Mouse (Mus musculus) liver, embryonic 13.5 days (tissue): ENCODE measurements around the gene Rmnd1. TPM values are rescaled to one million over a fixed set of nuclear protein-coding genes. Genes with fewer than 3 reads are reported as not detected.

Experiments used
- ATAC-seq: fragments of 200-750 bp; cut with Nextera tagmentation; 2 replicates; pipeline ENCODE4 v1.8.0; 2017; ENCODE audit warnings: low read depth, mild to moderate bottlenecking, moderate number of reproducible peaks, moderate library complexity
- DNase-seq: peaks from one replicate; pipeline ENCODE4 v3.0.0; 2022
- H3K27ac ChIP-seq: fragments of 300-500 bp; sonication (generic); 2 replicates; pipeline ENCODE4 v1.5.1; 2015; ENCODE audit warnings: moderate library complexity, mild to moderate bottlenecking, inconsistent platforms
- H3K27me3 ChIP-seq: fragments of 300-500 bp; sonication (generic); 2 replicates; pipeline ENCODE4 v1.6.1; 2015; ENCODE audit warnings: mild to moderate bottlenecking, inconsistent platforms
- H3K36me3 ChIP-seq: fragments of 300-500 bp; sonication (generic); 2 replicates; pipeline ENCODE4 v1.6.1; 2015; ENCODE audit warnings: mild to moderate bottlenecking, inconsistent platforms
- H3K4me1 ChIP-seq: fragments of 300-500 bp; sonication (generic); replicated peaks from 2 replicates; pipeline ENCODE4 v1.6.1; 2015; ENCODE audit warnings: inconsistent platforms
- H3K4me2 ChIP-seq: fragments of 300-500 bp; sonication (generic); 2 replicates; pipeline ENCODE4 v1.6.1; 2015; ENCODE audit warnings: inconsistent platforms, mild to moderate bottlenecking, moderate library complexity
- H3K4me3 ChIP-seq: fragments of 300-500 bp; sonication (generic); replicated peaks from 2 replicates; pipeline ENCODE4 v1.5.1; 2015; ENCODE audit warnings: mild to moderate bottlenecking, inconsistent platforms
- H3K9ac ChIP-seq: fragments of 300-500 bp; sonication (generic); 2 replicates; pipeline ENCODE4 v1.6.1; 2015; ENCODE audit warnings: mild to moderate bottlenecking, inconsistent platforms
- H3K9me3 ChIP-seq: fragments of 300-500 bp; sonication (generic); replicated peaks from 2 replicates; pipeline ENCODE4 v1.6.1; 2016; ENCODE audit warnings: inconsistent platforms
- WGBS: fragments of 180-500 bp; shearing (Covaris S2); methylation state at CpG from one replicate; pipeline ENCODE4 v1.1.7; 2015; ENCODE audit not compliant: insufficient replicate concordance; 5-methylcytosine and 5-hydroxymethylcytosine counted together
- polyA plus RNA-seq: library from polyadenylated mRNA; unstranded; fragments of >200 nt; fragmentation: Nextera tagmentation; extraction: Ambion mirVana; gene quantifications from 2 replicates; pipeline ENCODE4 v1.2.1, GENCODE M21; 2015

Gene Rmnd1
- polyA plus RNA-seq, 1 experiment from 2014 or later, result 21.4 TPM

DNA sequence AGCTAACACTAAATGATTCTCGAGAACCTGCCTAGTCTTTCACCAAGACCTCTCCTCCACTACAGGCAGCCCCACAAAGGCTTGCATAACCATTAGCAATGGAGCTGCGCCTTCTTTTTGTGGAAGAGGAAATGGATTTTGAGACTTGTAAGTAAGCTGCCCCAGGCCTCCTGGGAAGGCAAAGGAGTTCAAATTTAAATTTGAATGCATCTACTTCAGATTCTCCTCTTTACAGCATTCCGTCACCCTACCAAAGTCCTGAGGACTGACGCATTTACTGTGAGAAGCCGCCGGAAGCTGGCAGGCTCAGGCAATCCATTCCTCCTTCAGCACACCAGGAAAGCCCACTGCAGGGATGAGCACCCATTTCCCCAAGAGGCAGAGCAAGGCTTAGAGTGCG lies 56.9 kb downstream of the Rmnd1 start:
- WGBS, result 69% methylated on average over 7 of the region's 7 CpGs
- DNase-seq (no peak), ATAC-seq (no peak)
- Histone ChIP-seq H3K27ac (no peak overlapping the region), H3K36me3 (peaks cover 11% of the 10 kb centered on the region; the same call in 1 of the 2 replicates), H3K4me1 (no peaks in the 10 kb centered on the region), H3K4me2 (no peak overlapping the region), H3K9ac (no peak overlapping the region), H3K27me3 (no peaks in the 10 kb centered on the region), H3K4me3 (no peak overlapping the region), H3K9me3 (no peaks in the 10 kb centered on the region)

DNA sequence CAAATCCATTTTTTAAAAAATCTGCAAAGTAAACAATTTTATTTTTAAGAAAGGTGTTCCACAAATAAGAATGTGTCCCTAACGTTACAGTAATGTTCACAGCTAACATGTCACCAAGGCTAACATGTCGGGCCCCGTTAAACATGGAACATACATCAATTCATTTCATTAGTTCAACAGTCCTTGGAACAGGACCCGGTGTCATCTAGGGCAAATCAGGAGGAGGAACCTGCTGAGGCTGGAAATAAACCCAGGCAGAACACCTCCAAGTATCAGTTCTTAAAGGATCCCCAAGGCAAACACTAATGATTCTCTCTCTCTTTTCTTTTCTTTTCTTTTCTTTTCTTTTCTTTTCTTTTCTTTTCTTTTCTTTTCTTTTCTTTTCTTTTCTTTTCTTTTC lies 57.5 kb downstream of the Rmnd1 start:
- Histone ChIP-seq H3K36me3 (peaks cover 11% of the 10 kb centered on the region; the same call in 1 of the 2 replicates), H3K9me3 (no peaks in the 10 kb centered on the region), H3K9ac (no peak overlapping the region), H3K4me1 (no peaks in the 10 kb centered on the region), H3K4me3 (no peak overlapping the region), H3K27ac (no peak overlapping the region), H3K4me2 (no peak overlapping the region), H3K27me3 (no peaks in the 10 kb centered on the region)
- DNase-seq (no peak), ATAC-seq (no peak)
- WGBS, result 75% methylated on average over 4 of the region's 4 CpGs

DNA sequence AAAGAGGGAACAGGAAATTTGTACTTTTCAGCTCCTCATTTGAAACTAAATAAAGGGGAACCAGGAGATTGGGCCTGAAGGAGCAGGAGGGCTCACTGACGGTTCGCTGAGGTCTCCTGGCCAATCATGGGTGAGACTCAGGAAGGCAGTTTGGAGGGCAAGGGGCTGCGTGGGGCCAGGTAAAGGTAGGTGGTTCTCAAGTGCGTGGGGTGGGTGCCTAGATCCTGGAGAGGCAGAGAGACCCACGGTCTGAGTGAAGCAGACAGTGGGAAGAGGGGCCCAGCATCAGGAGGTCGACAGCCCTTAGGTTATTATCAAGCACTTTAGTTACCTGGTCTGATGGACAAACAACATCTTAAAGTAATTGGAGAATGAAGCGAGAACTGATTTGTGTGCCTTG lies 57.9 kb downstream of the Rmnd1 start:
- no peaks in the 10 kb centered on the region for H3K4me1 ChIP-seq
- H3K27me3 ChIP-seq, result no peaks in the 10 kb centered on the region
- 78% methylated on average over 7 of the region's 7 CpGs for WGBS
- no peak overlapping the region for H3K4me2 ChIP-seq
- ATAC-seq, result no peak
- DNase-seq, result no peak
- no peaks in the 10 kb centered on the region for H3K9me3 ChIP-seq
- H3K27ac ChIP-seq, result no peak overlapping the region
- peaks cover 14% of the 10 kb centered on the region; the same call in 1 of the 2 replicates for H3K36me3 ChIP-seq
- H3K4me3 ChIP-seq, result no peak overlapping the region
- H3K9ac ChIP-seq, result no peak overlapping the region

DNA sequence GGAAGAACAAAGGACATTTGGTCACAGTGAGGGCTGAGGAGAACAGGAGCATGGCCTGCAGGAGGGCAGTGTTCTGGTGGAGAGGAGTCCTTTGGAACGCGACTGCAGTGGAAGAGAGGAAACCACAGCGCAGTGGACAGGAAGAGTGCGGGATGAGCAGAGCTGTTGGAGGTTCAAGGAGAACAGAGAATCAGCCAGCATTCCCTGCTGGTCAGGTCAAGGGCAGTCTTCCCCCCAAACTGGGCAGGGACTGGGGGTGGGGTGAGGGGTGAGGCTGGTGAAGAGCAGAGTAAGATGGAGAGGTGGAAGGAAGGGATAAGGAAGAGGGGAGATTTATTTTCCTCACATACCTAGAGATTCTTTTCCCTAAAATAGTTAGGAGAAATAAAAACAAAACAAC lies 58.6 kb downstream of the Rmnd1 start:
- WGBS, result 68% methylated on average over 4 of the region's 4 CpGs
- Histone ChIP-seq H3K36me3 (peaks cover 20% of the 10 kb centered on the region), H3K4me2 (no peak overlapping the region), H3K4me1 (no peaks in the 10 kb centered on the region), H3K9ac (no peak overlapping the region; the same call in 1 of the 2 replicates), H3K4me3 (no peak overlapping the region), H3K27ac (no peak overlapping the region), H3K9me3 (no peaks in the 10 kb centered on the region), H3K27me3 (no peaks in the 10 kb centered on the region)
- no peak for DNase-seq
- ATAC-seq, result no peak

DNA sequence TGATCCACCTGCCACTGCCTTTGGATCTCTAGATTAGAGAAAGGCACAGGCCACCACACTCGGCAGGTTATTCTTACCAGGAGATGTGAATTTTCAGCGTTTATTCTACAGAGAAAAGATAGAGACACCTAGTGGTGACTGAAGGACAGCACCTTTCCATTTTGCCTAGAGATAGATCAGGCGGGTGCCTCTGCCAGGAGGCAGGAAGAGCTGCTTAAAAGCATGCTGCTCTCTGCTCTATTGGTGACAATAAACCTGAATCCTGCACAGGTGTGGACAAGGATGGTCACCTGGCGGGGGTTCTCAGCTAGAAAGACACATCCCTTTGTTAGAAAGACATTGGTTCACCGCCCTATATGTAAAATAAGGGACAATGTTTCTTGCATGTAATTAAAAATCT lies 60.2 kb downstream of the Rmnd1 start:
- no peaks in the 10 kb centered on the region for H3K9me3 ChIP-seq
- H3K4me1 ChIP-seq, result no peaks in the 10 kb centered on the region
- no peak overlapping the region for H3K27ac ChIP-seq
- no peak overlapping the region for H3K4me2 ChIP-seq
- no peak overlapping the region for H3K9ac ChIP-seq
- ATAC-seq (no peak), DNase-seq (no peak)
- H3K4me3 ChIP-seq, result no peak overlapping the region
- peaks cover 30% of the 10 kb centered on the region for H3K36me3 ChIP-seq
- no peaks in the 10 kb centered on the region for H3K27me3 ChIP-seq
- 44% methylated on average over 5 of the region's 5 CpGs for WGBS

DNA sequence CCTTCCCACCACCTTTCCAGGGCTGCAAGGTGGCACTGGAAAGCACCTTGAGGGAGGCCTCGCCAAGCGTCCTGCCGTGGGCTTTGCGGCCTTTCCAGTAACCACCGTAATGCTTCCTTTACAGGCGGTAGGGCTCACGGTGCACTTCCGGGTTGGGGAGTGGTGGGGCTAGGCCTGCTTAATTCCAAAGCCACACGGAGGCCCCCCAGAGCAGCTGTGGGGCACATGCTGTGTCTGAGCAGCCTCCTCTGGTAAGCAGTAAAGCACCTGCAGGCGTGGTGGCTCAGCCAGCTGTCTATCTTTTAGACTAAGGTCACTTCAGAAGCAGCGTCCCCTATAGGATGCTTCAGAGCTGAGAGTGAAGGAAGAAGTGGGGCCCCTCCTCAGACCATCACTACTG lies 62.1 kb downstream of the Rmnd1 start:
- Histone ChIP-seq H3K27me3 (no peaks in the 10 kb centered on the region), H3K9me3 (no peaks in the 10 kb centered on the region), H3K4me1 (no peaks in the 10 kb centered on the region), H3K9ac (no peak overlapping the region), H3K36me3 (peaks cover 33% of the 10 kb centered on the region), H3K4me3 (no peak overlapping the region), H3K4me2 (no peak overlapping the region), H3K27ac (no peak overlapping the region)
- DNase-seq (no peak), ATAC-seq (no peak)
- WGBS, result 80% methylated on average over 11 of the region's 11 CpGs

DNA sequence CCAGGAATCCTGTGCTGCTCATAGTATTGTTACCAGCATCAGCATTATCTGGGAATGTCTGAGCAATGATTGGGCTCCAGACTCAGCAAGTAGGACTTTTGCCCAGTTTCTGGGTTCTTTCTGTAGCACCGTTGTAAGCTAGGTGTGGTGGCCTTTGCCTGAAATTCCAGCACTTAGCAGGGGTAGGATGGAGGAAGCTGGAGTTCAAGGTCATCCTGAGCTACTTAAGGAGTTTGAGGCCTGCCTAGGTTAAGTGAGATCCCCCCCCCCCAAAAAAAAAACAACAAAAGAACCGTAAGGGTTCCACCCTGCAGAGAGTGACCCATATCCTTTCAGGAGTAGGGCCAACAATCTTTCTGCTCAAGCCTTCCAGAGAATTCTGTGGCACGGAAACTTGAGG lies 67.6 kb downstream of the Rmnd1 start:
- WGBS, result 80% methylated on average over 3 of the region's 3 CpGs
- Histone ChIP-seq H3K9me3 (peaks cover 12% of the 10 kb centered on the region), H3K27me3 (no peaks in the 10 kb centered on the region), H3K4me1 (no peaks in the 10 kb centered on the region), H3K9ac (no peak overlapping the region), H3K4me3 (no peak overlapping the region), H3K27ac (no peak overlapping the region), H3K4me2 (no peak overlapping the region), H3K36me3 (peaks cover 22% of the 10 kb centered on the region)
- DNase-seq (no peak), ATAC-seq (no peak)

DNA sequence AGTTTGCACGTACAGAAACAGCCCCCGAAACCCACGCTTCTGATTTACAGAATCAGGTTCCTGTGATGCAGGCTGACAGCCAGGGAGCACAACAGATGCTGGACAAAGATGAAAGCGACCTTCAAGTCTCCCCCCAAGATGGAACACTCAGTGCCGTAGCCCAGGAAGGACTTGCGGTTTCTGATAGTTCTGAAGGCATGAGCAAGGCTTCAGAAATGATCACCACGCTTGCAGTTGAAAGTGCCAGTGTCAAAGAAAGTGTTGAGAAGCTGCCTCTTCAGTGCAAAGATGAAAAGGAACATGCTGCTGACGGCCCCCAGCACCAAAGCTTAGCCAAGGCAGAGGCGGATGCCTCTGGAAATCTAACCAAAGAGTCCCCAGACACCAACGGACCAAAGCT lies 74.8 kb downstream of the Rmnd1 start:
- Histone ChIP-seq H3K9ac (no peak overlapping the region), H3K4me3 (no peak overlapping the region), H3K27ac (no peak overlapping the region), H3K9me3 (peaks cover 4% of the 10 kb centered on the region; the same call in 1 of the 2 replicates), H3K27me3 (no peaks in the 10 kb centered on the region), H3K4me2 (no peak overlapping the region), H3K36me3 (no peaks in the 10 kb centered on the region), H3K4me1 (no peaks in the 10 kb centered on the region)
- DNase-seq (no peak), ATAC-seq (no peak)
- 66% methylated on average over 10 of the region's 10 CpGs for WGBS

DNA sequence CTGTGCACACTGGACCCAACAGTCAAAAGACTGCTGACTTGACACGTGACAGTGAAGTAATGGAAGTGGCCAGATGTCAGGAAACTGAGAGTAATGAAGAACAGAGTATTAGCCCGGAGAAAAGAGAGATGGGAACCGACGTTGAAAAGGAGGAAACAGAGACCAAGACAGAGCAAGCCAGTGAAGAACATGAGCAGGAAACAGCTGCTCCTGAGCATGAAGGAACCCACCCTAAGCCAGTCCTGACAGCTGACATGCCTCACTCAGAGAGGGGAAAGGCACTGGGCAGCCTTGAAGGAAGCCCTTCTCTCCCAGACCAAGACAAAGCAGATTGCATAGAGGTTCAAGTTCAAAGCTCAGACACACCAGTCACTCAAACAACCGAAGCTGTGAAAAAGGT lies 75.5 kb downstream of the Rmnd1 start:
- H3K4me3 ChIP-seq, result no peak overlapping the region
- H3K36me3 ChIP-seq, result no peaks in the 10 kb centered on the region
- no peak overlapping the region for H3K9ac ChIP-seq
- no peak overlapping the region for H3K4me2 ChIP-seq
- H3K27me3 ChIP-seq, result no peaks in the 10 kb centered on the region
- DNase-seq, result no peak
- no peak overlapping the region for H3K27ac ChIP-seq
- no peaks in the 10 kb centered on the region for H3K9me3 ChIP-seq
- ATAC-seq, result no peak
- 26% methylated on average over 5 of the region's 5 CpGs for WGBS
- H3K4me1 ChIP-seq, result no peaks in the 10 kb centered on the region

DNA sequence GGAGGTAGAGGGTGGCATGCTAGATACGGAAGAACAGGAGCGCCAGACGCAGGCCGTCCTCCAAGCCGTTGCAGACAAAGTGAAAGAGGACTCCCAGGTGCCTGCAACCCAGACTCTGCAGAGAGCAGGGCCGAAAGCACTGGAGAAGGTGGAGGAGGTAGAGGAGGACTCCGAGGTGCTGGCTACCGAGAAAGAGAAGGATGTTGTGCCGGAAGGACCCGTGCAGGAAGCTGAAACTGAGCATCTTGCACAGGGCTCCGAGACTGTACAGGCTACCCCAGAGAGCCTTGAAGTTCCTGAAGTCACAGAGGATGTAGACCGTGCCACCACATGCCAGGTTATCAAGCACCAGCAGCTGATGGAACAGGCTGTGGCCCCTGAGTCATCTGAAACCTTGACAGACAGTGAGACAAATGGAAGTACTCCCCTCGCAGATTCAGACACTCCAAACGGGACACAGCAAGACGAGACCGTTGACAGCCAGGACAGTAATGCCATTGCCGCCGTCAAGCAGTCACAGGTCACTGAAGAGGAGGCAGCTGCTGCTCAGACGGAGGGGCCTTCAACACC lies 76.2 kb downstream of the Rmnd1 start:
- 70% methylated on average over 19 of the region's 19 CpGs for WGBS

DNA sequence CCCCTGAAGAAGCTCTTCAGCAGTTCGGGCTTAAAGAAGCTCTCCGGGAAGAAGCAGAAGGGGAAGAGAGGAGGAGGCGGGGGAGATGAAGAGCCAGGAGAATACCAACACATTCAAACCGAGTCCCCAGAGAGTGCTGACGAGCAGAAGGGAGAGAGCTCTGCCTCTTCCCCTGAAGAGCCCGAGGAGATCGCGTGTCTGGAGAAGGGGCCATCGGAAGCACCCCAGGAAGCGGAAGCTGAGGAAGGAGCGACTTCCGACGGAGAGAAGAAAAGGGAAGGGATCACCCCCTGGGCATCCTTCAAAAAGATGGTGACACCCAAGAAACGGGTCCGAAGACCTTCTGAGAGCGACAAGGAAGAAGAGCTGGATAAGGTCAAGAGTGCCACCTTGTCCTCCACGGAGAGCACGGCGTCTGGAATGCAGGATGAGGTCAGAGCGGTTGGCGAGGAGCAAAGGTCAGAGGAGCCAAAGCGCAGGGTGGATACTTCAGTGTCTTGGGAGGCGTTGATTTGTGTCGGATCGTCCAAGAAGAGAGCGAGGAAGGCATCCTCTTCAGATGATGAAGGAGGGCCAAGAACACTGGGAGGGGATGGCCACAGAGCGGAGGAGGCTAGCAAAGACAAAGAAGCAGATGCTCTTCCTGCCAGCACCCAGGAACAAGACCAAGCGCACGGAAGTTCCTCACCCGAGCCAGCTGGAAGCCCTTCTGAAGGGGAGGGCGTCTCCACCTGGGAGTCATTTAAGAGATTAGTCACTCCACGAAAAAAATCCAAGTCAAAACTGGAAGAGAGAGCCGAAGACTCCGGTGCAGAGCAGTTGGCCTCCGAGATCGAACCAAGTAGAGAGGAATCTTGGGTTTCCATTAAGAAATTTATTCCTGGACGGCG lies 77.6 kb downstream of the Rmnd1 start:
- no peaks in the 10 kb centered on the region for H3K36me3 ChIP-seq
- no peak overlapping the region for H3K4me2 ChIP-seq
- H3K27ac ChIP-seq, result no peak overlapping the region
- ATAC-seq (no peak), DNase-seq (no peak)
- H3K9me3 ChIP-seq, result no peaks in the 10 kb centered on the region
- WGBS, result 78% methylated on average over 38 of the region's 38 CpGs
- H3K27me3 ChIP-seq, result no peaks in the 10 kb centered on the region
- no peak overlapping the region for H3K9ac ChIP-seq
- H3K4me1 ChIP-seq, result no peaks in the 10 kb centered on the region
- H3K4me3 ChIP-seq, result no peak overlapping the region

More for the DNA sequence above, 76.2 kb downstream of the Rmnd1 start:
- H3K9ac ChIP-seq, result no peak overlapping the region
- no peaks in the 10 kb centered on the region for H3K36me3 ChIP-seq
- no peak overlapping the region for H3K27ac ChIP-seq
- no peak overlapping the region for H3K4me3 ChIP-seq
- DNase-seq (no peak), ATAC-seq (no peak)
- H3K27me3 ChIP-seq, result no peaks in the 10 kb centered on the region
- no peaks in the 10 kb centered on the region for H3K4me1 ChIP-seq
- H3K4me2 ChIP-seq, result no peak overlapping the region
- no peaks in the 10 kb centered on the region for H3K9me3 ChIP-seq
